Mouse (Mus musculus): ENCODE measurements around the gene Gm26602. TPM values are rescaled to one million over a fixed set of nuclear protein-coding genes. Genes with fewer than 3 reads are reported as not detected.

Gene Gm26602
- total RNA-seq, 2 experiments from 2014 or later = not detected

DNA sequence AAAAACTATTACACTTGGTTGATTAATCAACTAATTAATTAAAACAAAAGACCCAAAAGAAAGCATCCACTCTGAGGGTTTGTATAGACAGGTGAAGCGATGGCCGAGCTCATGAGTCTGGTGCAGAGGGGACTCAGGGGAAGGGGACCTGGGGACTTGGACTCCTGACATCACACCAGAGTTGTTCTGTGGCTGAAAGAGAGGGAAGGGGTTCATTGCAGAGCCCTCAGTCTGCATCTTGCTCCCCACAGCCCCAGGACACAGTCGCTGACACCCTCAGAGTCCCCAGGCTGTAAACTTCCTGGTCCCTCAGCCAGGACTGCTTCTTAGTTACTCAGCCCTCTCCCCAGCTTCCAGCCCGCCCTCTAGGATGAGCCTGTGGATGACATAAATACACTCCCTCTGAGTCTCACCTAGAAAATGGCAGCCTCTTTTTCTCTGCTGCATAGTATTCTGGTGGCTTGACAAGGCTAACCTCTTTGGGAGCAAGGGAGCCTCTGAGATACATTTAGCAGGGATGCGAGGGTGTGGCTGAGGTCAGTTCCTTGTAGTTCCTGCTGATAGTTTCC is 7.0 kb downstream of the Gm26602 start:
- no peak for DNase-seq

DNA sequence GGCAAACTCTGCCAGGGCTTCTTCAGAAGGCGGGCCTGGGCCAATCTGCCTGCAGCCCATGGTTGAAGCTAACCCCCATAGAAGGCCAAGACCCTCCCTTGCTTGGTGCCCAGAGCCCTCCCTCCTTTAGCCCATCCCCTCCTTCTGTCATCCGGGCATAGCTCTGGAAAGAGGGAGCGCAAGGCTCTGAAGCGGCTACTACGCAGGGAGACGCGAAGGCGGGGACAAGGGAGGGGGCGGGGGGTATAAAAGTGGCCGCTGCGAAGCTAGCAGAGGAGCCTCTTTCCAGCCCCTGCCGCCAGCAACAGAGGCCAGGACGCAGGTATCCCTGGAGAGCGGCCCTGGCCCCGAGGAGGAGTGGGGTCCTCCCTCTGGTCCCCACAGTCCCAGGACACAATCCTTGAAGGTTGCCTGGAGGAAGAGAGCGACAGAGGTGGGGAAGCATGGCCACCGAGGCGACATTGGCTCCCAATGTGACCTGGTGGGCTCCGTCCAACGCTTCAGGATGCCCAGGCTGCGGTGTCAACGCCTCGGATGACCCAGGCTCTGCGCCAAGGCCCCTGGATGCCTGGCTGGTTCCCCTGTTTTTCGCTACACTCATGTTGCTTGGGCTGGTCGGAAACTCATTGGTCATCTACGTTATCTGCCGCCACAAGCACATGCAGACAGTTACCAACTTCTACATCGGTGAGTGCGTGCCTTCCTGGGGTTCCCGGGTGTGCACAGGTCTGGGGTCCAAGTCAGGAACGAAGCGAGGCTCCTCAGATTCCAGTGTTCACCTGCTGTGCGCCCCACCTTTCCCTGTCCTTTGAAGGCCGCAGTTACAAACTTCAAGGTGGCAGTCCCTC is 7.8 kb downstream of the Gm26602 start:
- peak in 1 of 2 experiments; percentile 43 for DNase-seq

DNA sequence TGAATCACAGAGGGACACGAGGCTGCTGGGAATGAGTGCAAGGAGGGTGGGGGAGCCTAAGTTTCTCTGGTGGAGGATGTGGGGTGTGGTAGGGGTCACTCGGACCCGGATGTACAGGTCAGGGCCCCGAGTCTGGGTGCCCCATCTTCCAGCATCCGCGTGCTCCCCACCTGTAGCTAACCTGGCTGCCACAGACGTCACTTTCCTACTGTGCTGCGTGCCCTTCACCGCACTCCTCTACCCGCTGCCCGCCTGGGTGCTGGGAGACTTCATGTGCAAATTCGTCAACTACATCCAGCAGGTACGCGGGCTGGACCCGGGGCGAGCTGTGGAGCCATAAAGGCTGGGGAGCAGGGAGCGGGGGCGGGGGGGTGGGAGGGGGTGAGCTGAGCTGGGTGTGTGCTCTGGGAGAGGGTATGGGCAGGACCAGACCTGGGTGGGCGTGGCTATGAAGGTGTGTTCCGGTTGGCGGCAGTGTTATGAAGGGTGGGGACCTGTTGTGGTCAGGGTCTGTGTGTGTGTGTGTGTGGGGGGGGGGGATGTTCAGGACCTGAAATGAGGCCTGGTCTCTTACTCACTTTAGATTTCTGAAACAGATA is 8.7 kb downstream of the Gm26602 start:
- DNase-seq = no peak

DNA sequence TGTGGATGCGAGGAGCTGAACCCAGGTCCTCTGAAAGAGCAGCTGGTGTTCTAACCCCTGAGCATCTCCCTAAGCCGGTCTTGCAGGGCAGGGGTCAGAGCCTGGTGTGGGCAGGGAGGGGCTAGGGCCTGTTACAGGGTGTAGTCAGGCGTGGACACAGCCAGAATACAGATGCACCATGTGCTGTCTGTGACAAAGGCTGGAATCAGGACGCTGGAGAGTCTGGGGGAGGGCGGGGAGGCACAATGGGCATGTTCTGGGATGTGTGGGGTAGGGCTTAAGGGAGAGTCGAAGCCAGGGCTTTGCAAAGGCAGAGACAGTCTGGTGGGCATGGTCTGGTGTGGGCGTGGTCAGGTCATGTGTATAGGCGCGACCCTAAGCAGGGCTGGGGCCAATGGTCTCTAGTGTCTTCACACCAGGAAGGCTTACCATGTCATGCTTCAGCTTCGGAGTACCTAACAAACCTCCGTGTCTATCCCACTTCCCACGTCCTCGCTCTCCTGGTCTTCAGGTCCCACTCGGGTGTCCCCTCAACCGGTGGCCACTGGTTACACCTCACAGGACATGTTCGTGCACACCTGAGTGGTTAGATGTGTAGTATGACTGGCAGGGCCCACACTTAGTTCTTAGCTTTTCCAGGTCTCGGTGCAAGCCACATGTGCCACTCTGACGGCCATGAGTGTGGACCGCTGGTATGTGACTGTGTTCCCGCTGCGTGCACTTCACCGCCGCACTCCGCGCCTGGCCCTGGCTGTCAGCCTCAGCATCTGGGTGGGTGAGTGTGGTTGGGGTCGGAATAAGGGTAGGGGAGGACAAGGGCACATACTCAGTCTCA is 9.6 kb downstream of the Gm26602 start:
- DNase-seq = no peak

DNA sequence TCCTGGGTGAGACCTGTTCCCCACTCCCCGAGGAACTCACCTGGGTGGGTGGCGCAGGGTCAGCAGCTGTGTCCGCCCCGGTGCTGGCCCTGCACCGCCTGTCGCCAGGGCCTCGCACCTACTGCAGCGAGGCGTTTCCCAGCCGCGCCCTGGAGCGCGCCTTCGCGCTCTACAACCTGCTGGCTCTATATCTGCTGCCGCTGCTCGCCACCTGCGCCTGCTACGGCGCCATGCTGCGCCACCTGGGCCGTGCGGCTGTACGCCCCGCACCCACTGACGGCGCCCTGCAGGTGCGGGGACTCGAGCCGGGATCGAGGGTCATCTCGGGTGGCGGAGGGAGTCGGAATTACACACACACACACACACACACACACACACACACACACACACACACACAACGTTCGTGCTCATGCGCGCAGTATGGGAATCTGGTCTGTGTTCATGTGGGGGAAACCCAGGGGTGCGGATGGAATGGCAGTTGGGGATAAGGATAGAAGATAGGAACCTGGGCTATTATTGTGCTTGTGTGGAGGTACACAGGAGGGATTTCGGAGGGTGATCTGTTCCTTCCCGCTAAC is 10.4 kb downstream of the Gm26602 start, which contains the start of gene R3hdm4:
Gene R3hdm4, minus strand, starts transcription at position 251 of the 578 bp plus-strand sequence.
- no peak for DNase-seq

DNA sequence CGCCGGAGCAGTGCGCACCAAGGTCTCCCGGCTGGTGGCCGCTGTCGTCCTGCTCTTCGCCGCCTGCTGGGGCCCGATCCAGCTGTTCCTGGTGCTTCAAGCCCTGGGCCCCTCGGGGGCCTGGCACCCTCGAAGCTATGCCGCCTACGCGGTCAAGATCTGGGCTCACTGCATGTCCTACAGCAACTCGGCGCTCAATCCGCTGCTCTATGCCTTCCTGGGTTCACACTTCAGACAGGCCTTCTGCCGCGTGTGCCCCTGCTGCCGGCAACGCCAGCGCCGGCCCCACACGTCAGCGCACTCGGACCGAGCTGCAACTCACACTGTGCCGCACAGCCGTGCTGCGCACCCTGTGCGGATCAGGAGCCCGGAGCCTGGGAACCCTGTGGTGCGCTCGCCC is 10.9 kb downstream of the Gm26602 start:
- DNase-seq = no peak

DNA sequence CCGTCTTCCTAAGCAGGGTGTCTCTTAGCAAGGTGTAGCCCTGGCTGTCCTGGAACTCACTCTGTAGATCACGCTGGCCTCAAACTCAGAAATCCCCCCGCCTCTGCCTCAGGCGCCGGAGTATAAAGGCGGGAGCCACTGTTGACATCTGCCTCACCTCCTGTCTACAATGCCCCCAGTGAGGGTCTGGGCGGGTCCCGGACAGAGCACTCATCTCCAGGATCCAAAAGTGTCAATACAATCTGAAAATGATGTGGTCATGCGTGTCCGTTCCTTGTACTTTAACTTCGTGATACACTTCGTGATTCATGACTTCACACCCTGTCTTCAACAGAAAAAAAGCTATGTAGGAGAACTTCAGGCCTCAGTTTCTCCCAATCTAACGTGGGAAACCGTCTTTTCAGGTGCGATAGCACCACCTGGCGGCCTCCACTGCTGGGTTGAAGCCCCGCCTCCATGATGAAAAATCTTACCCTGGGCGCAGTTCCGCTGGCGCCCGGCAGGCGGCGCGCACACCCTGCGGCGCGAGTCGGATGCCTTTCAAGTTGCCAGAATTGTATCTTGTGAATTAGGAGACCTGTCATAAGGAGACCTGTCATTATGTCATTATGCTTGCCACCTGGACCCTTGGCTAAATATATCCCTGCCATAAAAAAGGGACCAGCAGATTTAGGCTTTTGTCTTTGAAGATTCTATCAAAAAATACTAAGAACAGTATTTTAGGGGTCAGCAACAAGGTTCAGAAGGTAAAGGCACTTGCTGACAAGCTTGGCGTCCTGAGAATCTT is 14.5 kb downstream of the Gm26602 start:
- DNase-seq = peak; percentile 92

DNA sequence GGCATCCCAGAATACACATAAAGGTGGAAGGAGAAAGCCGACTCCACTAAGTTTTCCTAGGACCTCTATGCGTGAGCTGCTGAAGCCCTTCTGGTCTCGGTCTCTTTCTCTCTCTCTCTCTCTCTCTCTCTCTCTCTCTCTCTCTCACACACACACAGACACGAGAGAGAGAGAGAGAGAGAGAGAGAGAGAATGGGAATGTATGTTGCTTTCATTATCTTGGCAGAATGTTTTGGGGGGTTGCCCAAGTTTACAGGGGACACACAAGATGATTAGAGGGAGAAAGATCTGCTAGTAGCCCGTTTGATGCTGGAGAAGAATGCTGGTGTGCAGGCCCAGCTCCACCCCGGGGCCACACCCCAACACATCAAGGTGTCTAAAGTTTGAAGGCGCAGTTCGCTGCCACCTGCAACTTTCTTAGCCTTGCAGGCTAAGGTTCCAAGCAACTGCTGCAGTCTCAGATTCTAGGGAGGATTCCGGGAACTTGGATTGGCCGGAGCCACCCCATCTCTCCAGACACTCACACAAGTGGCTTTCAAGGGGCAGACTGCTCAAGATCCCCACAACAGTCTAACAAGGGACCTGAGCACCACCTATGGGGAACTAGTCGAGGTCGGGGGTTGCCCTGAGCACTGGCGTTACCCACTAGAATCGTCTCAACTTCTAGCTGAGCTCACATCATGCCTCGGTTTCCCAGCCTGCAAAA is 15.3 kb downstream of the Gm26602 start:
- DNase-seq = no peak

DNA sequence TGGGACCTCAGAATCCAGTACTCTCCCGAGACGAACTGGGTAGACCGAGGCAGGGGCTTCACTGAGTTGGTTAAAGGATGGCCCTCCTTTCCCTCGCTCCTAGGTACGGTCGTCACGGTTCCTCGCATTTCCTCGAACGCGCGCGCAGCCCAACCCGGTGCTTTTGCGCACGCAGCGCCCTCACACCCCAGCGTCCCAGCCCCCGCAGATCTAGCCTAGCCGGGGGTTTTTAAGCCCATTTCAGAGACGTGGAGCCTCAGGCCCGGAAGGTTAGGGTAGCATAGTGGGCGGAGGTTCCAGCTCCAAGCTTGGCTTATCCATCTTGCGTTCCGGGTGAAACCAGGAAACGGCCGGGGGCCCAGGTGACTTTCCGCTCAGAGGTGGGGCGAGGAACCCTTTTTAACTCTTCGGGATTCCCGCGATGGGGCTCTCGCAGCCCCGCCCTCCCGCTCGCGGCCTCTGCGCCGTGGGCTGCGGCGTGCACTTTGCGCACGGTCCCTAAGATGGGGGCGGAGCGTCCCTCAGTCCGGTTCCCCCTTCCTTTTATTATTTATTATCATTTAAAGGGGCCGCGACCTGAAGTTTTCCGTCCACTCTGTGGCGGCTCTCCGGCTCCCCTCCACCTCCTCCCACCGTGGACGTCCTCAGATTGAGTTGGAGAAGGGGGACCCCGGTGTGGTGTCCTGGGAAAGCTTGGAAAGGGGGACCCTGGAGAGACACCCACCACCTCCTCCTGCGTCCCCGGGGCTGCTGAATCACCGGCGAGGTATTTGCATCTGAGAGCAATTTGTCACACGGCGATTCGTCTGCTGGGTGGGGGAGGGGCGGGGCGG is 16.1 kb downstream of the Gm26602 start, which contains the start of gene Arid3a:
Gene Arid3a, plus strand, starts transcription at position 553 of the 833 bp plus-strand sequence.
- peak; percentile 90 to 93 for DNase-seq

DNA sequence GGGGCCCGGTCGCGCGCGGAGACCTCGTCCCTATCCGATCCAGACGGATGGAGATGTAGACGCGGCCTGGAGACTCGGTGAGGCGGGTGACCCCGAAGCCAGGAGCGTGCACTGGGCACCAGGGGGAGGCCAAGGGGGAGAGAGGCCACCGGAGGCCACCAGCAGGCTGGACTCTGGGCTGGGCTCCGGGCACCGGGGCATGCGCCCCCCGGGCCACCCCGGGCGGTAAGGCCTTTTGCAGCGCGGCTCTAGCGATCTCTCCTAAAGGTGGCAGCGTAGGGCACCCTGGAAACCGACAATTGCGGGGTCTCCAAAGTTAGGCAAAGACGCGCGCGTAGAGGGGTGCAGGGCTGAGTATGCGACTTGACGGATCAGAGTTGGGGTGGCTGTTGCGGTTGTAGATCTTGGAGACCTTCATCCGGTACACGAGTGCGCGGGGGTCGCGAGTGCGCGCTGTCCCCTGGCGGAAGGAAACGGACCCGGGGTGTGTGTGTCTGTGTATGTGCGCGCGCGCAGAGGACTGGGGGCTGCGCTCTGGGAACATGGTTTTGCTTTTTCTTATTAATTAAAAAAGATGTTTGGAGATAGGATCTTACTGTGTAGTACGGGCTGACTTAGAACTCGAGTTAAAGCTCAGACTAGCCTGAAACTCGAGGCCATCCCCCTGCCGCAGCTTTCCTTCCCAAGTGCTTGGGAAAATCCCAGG is 16.8 kb downstream of the Gm26602 start:
- peak; percentile 53 to 64 for DNase-seq

DNA sequence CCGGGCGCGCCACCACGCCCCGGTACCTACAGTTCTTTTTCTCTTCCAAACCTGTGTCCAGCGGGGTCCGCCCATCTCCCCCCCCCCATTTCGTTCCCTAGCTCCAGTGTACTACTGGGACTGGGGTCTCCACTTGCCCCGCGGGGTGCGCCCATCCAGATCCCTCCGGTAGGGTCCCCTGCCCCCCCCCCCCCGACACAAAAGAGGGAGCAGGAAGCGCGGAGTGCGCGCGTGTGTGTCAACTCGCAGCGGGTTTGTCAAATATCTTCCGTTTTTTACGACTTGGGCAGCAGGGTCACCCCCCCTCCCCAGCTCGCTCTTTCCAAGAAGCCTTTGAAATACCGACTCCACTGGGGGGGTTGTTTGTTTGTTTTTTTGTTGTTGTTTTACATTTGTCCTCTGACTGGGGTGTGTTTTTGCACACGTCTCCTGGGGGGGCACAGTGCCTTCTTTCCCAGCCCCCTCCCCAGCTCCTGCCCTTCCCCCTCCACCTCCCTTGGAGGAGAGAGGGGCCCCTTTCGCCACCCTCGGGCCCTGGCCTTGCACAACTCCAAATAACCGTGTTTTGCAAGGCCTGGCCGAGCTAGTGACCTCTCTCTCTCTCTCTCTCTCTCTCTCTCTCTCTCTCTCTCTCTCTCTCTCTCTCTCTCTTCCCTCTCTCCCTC is 17.5 kb downstream of the Gm26602 start:
- DNase-seq = peak; percentile 66 to 67

DNA sequence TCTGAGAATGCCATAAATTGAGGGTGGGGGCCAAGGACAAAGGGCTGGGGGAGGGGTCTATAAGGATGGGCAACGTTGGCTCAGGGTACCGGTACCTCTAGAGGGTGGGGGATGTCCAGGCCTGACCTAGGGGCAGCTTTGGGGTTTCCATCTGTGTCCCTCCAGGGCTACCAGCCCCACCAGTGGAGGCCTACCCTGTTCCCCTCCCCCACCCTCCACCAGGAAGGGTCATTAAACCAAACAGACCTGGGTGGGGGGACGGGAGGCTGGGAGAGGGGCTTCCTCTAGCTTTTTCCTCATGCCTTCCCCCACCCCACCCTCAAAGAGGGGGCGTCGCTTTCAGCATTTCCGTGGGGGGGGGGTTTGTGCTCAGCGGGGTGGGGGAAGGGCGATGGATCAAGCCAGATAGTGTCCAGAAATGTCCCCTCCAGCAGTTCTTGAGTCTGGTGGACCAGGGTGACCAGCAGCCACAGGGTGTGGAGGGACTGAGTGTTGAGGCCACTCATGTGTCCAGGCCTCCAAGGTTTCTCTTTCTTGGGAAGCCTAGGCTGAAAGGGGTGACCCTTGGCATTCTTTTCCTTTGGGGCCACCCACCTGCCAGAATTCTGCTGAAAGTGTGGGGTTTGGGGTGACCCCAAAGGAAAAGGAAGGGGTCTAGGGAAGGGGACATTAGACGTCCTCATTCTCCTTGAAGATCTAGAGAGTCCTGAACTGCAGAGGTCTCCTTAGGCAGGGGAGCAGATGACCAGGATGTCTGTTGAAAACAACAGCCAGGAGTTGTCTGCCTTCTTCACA is 18.4 kb downstream of the Gm26602 start:
- DNase-seq = no peak

DNA sequence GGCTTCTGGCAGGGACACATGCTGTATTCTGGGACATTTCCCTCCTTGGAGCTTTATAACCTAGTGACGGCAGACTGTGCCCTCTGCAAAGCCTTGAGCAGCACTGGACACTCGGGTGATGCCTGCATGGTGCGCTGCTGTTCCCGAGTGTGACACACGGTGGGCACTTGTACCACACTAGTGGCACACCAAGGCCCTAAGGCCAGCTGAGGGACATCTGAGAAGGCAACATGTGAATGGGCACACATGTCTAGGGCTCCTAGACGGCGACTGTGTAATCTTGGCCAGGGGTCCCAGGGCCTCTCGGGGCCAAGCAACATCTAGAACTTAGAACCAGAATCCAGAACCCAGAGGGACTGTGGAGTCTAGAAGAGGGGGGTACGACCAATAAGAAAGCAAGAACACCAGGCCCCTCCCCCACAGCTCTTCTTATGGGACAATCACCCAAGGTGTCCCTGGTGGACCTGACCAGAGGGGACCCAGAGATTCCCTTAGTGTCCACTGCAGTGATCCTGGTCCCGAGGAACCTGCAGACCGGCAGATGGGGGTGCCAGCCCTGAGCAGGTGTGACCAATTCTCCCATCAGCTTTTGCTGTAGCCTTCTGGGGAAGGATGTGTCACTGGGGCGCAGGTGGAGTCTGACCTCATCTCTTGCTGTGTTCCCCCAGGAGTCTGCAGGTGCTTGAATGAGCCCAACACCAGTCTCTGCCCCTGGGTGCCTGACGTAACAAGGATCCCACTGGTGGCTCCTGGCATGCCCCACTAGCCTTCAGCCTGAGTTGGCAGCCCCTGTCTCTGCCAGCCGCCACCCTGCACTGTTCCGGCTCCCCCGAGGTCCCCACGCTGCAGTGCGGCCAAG is 19.5 kb downstream of the Gm26602 start:
- no peak for DNase-seq

DNA sequence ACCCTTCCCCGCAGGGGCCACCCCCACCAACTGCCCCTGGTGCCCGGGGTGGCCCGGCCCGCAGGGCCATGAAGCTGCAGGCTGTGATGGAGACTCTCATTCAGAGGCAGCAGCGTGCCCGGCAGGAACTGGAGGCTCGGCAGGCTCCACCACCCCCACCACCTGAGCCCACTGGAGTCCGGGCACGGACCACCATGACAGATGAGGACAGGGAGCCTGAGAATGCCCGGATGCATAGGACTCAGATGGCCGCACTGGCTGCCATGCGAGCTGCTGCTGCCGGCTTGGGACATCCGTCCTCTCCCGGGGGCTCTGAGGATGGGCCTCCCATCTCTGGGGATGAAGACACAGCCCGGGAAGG is 20.1 kb downstream of the Gm26602 start:
- DNase-seq = no peak

DNA sequence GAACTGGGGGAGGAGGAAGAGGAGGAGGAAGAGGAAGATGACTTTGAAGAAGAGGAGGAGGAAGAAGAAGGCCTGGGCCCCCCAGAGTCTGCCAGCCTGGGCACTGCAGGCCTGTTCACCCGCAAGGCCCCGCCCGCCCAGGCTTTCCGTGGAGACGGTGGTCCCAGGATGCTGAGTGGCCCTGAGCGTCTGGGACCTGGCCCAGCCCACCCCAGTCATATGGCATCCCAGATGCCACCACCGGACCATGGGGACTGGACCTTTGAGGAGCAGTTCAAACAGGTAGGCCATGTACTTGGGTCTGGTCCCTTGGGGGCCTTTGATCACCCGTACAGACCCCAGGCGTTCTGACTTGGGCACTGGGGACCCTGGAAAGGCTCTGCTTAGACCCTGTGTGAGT is 21.1 kb downstream of the Gm26602 start:
- no peak for DNase-seq

DNA sequence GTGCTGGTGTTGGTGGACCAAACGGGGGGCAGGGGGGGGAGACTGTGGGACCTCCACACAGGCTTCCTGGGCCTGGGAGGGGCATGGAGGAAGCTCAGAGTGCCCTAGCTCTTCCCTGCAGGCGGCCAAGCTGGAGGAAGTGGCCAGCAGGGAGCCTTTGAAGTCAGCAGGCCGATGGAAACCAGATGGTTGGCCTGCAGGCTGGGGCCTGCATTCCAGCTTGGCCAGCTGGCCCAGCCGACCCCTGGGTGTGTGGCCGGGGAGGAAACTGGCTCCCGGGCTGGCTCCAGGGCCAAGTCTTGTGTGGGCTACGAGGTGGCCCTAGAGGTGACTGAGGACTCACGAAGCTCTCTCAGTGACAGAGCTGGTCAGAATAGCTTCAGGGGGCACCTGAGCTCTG is 22.1 kb downstream of the Gm26602 start:
- DNase-seq = peak in 1 of 2 experiments; percentile 57

Measured in adrenal gland, postnatal 36 days (tissue).